Mouse (Mus musculus) frontal cortex, postnatal 25 days (tissue): ENCODE data around the gene Runx2.

Experiments
- DNase-seq, 2 experiments: peaks; one replicate each; pipeline ENCODE4 v3.0.0; 2022; ENCODE audit warnings: low spot score in 2 of 2

Gene Runx2

DNA sequence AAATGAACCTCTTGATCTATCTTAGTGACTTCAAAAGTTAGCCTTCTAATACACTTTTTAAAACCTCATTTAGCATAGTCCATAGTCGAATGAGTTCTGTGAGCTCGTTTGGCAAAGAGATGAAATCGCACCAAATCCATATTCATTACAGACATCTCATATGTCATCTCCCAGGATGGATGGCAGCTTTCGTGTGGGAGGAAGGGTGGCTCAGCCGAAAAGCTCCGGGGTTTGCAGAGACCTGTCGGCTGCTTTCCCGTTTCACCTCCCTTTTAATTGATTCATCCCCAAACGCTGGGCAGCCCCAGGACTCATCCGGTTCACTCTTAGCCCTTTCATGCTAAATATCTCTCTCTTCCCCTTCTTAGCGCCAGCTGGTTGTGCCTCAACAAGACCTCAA lies 275.7 kb downstream of the Runx2 start:
- no peak for DNase-seq

GRCm38 (mm10) chr17:44530000-44530399 lies 284.6 kb downstream of the Runx2 start:
- no peak for DNase-seq

GRCm38 (mm10) chr17:44528617-44529016 lies 286.0 kb downstream of the Runx2 start:
- no peak for DNase-seq

DNA sequence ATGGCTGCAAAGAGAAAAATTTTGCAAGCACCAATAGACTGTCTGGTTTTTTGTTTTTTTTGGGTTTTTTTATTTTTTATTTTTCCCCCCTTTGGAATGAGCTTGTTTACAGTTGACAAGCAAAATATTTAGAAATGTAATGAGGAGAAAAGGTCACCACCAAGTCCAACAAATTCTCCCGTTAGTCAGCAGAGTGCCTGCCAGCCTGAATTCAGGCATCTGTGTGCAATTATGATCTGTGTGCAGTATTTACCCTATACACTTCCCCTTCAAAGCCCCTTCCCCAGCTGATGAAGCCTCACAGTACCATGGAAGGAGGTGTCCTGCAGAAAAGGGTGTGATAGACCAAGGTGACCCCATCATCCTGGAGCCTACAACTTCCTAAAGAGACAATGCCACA lies 290.5 kb downstream of the Runx2 start:
- DNase-seq: no peak

- DNase-seq: no peak
Measured at GRCm38 (mm10) chr17:44522906-44523305, 291.7 kb downstream of the Runx2 start.

DNA sequence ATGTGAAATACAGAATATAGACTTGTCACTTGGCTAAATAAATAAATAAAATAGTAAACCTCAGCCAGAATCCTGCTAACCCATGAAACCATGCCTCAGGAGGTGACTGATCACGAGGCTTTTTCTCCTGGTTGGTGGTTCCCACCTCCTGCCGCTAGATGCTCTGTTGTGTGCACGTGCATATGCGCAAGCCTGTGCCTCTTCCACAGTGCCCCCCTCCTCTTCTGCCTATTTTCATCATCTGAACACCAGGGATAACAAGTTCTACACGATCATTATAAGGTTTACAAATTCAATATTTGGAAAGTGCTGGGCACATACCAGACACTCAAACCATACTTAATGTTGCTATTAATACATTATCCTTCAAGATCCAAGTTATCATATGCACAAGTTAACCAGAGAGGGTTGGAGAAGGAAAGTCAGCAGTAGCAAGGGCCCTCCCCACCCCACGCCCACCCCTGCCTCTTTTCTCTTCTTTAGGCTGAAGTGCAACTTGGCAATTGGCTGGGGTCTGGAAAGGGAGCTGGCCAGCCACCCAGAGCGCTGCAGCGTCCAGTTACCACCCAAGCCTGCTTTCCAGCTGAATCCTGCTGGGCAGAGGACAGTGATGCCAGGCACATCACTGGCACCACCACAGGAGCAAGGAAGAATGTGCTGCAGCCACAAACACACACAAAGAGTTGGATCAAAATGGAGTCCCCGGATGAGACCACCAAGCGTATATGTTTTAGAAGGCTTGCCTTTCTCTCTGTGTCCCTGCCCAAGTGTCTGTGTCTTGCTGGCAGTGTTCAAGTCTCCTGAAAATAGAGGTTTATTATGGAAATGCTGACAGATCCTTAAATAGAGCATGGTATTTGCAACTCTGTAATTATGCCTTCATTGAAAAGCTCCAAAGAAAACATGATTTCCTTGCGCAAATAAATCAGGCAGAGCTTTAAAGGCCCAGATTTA lies 294.2 kb downstream of the Runx2 start:
- no peak for DNase-seq

GRCm38 (mm10) chr17:44519356-44519755 lies 295.2 kb downstream of the Runx2 start:
- no peak for DNase-seq

DNA sequence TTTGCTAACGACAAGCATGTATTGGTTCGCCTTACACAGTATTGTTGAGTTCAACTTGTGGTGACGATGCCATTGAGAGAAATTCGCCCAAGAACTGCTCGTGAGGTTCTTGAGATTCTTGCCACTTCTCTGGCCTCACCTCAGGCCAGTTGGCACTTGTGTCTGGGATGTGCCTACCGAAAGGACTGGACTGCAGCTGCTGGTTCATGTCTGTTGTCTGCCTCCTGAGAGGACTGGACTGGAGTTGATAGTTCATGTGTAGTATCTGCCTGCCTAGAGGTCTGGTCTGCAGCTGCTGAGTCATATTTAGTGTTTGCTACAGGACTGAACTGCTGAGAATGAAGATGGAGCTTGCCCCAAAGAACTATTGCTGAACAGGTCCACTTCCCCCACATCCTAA lies 296.4 kb downstream of the Runx2 start:
- no peak for DNase-seq

GRCm38 (mm10) chr17:44508198-44508715 lies 306.3 kb downstream of the Runx2 start:
- no peak for DNase-seq

DNA sequence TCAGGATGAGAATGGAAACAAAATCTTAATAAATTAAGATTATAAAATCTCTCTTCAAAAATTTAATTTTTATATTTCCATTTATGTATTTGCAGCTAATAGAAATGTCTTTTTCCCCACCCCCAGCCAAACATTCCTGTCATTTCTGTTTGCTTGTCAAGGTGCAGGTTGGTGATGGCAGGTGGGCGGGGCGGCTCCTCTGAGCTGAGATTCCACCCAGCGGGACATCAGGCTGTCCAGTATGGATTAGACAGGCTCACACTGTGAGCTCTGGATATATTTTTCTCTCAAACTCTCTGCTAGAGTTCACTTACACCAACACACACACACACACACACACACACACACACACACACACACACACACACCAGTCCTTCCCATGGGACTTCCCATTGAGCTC lies 306.9 kb downstream of the Runx2 start:
- no peak for DNase-seq

- no peak for DNase-seq
Measured at GRCm38 (mm10) chr17:44506524-44506923, 308.1 kb downstream of the Runx2 start.

DNA sequence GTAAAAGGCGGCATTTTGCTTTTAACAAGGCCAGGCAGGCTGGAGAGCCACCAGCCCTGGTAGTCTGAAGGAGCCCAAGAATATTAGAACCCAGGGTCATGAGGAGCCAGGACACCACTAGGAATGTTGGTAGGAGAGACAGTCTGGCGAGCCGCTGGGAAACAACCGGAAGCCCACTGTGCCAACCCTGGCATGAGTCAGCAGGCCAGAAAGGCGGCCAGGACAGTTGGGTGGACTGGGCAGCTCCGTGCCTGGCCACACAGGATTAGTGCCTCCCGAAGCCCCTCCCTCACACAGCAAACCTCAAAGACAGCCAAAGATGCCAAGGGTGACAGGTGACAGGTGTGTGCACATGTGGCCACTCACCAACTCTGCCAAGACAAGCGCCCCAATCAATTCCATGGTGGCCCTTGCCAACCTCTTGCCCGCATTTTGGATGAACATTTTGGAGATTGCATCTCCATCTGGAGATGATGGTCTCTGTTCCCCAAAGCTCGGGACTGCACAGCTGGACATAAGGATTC lies 309.7 kb downstream of the Runx2 start:
- no peak for DNase-seq

DNA sequence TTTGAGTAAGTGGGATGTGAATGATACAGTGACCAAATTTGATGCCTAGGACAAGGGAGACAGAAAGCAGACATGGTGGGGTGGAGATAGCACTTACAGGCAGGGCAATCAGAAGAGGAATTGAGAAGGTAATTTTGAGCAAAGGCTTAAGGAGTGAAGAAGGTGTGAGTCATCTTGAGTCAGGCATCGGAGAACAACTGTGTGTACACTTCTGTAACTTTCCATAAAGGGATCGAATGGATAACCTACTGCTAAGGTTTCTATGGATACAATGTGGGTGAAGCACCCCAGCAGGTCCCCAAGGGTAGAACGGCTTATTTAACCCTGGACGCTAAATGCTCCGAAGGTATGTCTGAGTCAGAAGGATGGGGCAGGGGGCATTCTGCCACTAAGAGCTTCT lies 312.4 kb downstream of the Runx2 start:
- no peak for DNase-seq

DNA sequence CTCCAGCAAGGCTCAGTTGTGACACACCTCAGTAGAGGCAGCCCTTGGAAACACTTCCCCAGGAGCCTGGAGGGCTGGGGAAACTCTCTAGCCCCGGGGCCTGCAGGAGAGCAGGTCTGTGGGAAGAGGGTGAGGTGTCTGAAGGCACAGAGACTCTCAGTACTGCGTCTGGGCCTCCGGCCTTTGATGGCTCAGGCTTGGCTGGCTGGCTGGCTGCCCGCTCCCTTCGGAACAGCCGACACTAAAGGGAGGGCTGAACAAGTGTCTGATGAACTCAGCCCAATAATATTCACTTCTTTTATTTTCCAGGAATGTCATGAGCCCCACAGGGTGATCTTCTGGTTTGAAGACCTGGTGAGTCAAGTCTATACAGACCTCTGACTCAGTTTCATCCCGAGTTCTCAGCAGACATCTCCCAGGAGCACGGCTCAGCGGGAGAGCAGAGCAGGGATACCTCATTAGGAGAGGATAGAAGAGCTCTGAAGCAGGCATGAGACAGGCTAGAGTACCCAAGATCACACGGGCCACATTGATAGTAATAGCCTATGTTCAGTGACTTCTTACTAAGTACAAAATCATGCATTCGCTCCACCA lies 314.2 kb downstream of the Runx2 start:
- DNase-seq: no peak

DNA sequence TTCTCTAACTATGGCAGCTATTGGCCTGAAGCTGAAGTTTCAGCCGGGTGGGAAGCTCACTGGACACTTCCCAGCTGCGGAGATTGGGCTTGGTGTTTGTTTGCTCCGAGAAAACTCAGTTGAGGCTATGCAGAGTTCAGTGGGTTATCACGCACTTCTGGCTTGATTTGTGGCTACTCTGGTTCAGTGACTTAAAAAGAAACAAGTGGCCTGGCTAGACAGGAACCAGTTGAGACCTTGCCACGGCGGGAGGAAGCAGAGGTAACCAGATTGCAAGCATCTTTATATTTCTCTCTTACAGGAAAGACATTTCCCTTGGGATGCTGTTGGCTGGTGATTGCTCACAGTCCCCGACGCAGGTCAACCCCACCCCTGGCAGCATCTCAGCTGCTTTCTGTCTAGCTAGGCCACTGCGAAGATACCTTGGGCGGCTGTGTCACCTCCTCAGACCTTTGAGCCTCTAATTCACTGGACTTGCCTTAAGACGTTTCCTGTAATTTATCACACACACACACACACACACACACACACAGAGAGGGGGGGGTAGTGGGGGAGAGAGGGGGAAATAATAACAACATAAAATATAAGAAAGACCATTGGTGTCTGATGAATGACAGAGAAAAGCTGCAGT lies 324.3 kb downstream of the Runx2 start:
- no peak for DNase-seq

- DNase-seq: no peak
Measured at GRCm38 (mm10) chr17:44489346-44489745, 325.3 kb downstream of the Runx2 start.

DNA sequence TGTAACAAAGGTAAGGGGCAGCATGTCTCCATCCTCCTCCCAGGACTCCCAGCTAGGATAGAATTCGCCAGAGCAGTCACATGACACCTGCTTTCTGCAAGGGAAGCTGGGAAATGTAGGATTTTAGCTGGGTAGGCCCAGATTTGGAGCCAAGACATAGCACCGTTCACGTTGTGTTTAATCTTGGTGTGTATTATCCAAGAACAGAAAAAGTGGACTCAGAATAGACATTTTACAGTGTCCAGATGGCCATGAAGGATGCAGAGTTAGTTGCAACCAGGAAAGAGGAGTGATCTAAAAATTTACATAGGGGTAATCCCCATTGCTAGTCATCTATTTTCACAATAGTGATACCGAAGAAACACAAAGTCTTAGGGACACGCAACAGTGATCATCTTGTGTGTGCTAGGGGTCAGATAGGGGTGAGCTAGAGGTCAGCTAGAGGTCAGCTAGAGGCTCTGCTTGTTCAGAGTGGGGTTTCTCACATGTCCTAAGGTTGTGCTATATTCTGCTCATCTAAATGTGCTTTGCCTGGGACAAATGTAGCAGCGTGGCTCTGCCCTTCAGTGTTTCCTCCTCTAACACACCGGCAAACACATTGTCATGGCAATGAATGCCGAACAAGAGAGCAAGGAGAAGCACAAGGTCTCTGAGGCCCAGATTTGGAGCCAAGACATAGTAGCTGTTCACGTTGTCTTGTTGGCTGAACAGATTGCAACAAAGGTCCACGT lies 326.9 kb downstream of the Runx2 start:
- no peak for DNase-seq

DNA sequence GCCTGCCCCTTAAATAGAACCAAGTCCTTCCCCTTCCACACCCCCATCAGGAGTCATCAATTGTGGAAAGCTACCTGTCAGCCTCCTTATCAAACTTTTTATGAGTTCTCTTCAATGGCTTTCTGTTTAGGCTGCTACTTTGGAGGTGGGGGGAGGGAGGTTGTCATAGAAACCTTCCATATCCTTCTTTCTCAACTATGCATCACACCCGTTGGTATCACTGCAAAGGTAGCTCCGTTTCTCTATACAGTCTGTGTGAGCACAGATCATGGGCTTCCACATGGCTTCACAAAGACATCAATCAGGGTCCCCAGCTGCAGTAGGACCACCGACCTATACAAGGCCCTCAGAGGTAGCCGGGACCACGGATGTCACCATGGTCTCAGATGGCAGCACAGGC lies 329.3 kb downstream of the Runx2 start:
- no peak for DNase-seq

- no peak for DNase-seq
Measured at GRCm38 (mm10) chr17:44479918-44480317, 334.7 kb downstream of the Runx2 start.

DNA sequence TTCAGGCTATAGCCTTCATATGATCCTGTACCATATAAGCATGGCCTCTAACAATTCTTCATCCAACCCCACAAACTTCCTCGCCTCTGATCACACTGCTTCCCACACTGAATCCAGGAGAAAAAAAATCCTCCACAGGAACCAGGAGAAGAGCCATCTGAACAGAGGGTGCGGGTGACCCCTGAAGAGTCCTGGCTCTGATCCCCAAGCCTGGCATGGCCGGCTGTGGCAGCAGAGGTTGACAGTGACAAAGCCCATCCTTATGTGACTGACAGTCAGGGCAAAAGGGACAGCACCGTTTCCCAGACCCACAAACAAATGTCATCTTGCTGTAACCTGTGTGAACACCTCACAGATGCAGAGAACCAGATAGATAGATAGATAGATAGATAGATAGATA lies 335.1 kb downstream of the Runx2 start:
- no peak for DNase-seq

DNA sequence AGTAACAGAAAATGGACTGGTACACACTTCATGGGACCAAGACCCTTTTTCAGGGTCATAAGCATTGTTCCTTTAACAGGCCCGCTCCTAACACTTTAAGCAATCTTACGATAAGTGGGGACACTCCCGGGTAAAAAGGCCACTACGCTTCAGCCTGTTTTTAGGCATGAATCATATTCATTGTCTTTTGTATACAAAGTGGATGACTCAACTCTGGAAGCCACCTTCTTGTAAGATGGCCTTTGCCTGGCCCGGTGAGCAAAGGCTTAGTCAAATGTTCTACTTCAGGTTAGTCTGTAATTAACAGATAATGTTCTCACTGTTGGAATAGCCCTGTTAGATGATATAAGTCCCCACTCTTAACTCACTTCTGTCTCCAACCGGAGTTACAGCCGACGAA lies 338.7 kb downstream of the Runx2 start:
- DNase-seq: no peak

DNA sequence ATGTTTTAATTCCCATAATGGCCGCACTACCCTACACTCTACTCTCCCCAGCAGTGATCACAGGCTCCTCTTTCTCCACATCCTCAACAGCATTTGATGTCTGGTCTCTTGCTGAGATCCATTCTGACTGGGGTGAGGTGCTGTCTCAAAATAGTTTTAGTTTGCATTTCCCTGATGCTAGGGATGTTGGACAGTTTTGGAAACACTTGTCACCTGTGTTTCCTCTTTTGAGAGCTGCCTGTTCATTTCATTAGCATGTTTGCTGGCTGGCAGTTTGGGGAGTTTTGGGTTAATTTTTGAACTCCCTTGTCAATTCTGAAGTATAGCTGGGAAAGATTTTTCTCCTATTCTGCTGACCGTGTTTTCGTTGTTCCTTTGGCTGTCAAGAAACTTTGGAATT lies 340.3 kb downstream of the Runx2 start:
- no peak for DNase-seq
